Mouse (Mus musculus) cerebellum, adult 9-11 months (tissue): ENCODE measurements around the gene Doc2a.
A peak's percentile ranks its signal among the peaks of the same experiment; 100 is the strongest.

Source experiments
- DNase-seq: peaks from one replicate; pipeline ENCODE4 v3.0.0; 2022

The Doc2a gene

GRCm38 (mm10) chr7:126847116-126847420, at the start of gene Doc2a:
TSS of gene Doc2a (plus strand) at chr7:126847416.
- DNase-seq: no peak

- DNase-seq: peak; percentile 67
Observed at GRCm38 (mm10) chr7:126798127-126799049, 48.8 kb upstream of the Doc2a start.

GRCm38 (mm10) chr7:126799050-126799467, 48.2 kb upstream of the Doc2a start:
- DNase-seq: peak; percentile 99

GRCm38 (mm10) chr7:126799468-126800268, 47.5 kb upstream of the Doc2a start:
- peak; percentile 86 for DNase-seq

- peak; percentile 71 for DNase-seq
Observed at GRCm38 (mm10) chr7:126800269-126801056, 46.8 kb upstream of the Doc2a start.

GRCm38 (mm10) chr7:126801057-126801422, 46.2 kb upstream of the Doc2a start:
- no peak for DNase-seq

- no peak for DNase-seq
Observed at GRCm38 (mm10) chr7:126802134-126802889, 44.9 kb upstream of the Doc2a start.

GRCm38 (mm10) chr7:126803181-126803580, 44.0 kb upstream of the Doc2a start:
- DNase-seq: no peak

GRCm38 (mm10) chr7:126803751-126804150, 43.5 kb upstream of the Doc2a start:
- DNase-seq: no peak

- DNase-seq: no peak
Observed at GRCm38 (mm10) chr7:126806956-126807355, 40.3 kb upstream of the Doc2a start.

GRCm38 (mm10) chr7:126807405-126807804, 39.8 kb upstream of the Doc2a start:
- no peak for DNase-seq

GRCm38 (mm10) chr7:126808703-126809455, 38.3 kb upstream of the Doc2a start:
- peak; percentile 92 for DNase-seq

- no peak for DNase-seq
Observed at GRCm38 (mm10) chr7:126809723-126810369, 37.4 kb upstream of the Doc2a start.

GRCm38 (mm10) chr7:126815726-126816222, 31.4 kb upstream of the Doc2a start:
- no peak for DNase-seq

GRCm38 (mm10) chr7:126816494-126816893, 30.7 kb upstream of the Doc2a start:
- no peak for DNase-seq

GRCm38 (mm10) chr7:126817595-126817994, 29.6 kb upstream of the Doc2a start:
- no peak for DNase-seq

- no peak for DNase-seq
Observed at GRCm38 (mm10) chr7:126818818-126819217, 28.4 kb upstream of the Doc2a start.

GRCm38 (mm10) chr7:126821835-126822511, 25.2 kb upstream of the Doc2a start:
- peak; percentile 88 for DNase-seq

GRCm38 (mm10) chr7:126822741-126823140, 24.5 kb upstream of the Doc2a start:
- peak; percentile 71 for DNase-seq

- peak; percentile 81 for DNase-seq
Observed at GRCm38 (mm10) chr7:126823202-126823711, 24.0 kb upstream of the Doc2a start.
